Mouse (Mus musculus): Measurements from ENCODE around the gene Sgcd. TPM values are rescaled to one million over a fixed set of nuclear protein-coding genes. Genes with fewer than 3 reads are reported as not detected.

The Sgcd gene
- polyA plus RNA-seq (2016; fragmentation: Nextera tagmentation; extraction: Ambion mirVana) = 9.1 and 9.8 TPM in 2 replicates

- peaks cover 53% of the 10 kb centered on the region for H3K27me3 ChIP-seq
- H3K27ac ChIP-seq = no peak within 1 kb of the TSS
- H3K4me2 ChIP-seq = peak within 1 kb of the TSS; percentile 95
- H3K9ac ChIP-seq (replicated peaks) = peak within 1 kb of the TSS; percentile 71
- H3K4me3 ChIP-seq (replicated peaks) = peak within 1 kb of the TSS; percentile 65
- no peaks in the 10 kb centered on the region for H3K9me3 ChIP-seq
- under 1% methylated on average over 65 of the region's 67 CpGs for WGBS
- ATAC-seq (ENCODE audit: insufficient number of reproducible peaks, insufficient read depth, low FRiP score, low TSS enrichment, low read depth) = peak; percentile 86
- no peaks in the 10 kb centered on the region for H3K36me3 ChIP-seq
- H3K4me1 ChIP-seq (replicated peaks) = peaks cover 10% of the 10 kb centered on the region; the same call in 1 of the 2 replicates
These were observed at the start of gene Sgcd for GRCm38 (mm10) chr11:47988697-47989533. Gene Sgcd (minus strand): TSS chr11:47988969.

GRCm38 (mm10) chr11:48038051-48038450, 49.3 kb upstream of the Sgcd start:
- no peaks in the 10 kb centered on the region for H3K36me3 ChIP-seq
- H3K4me1 ChIP-seq (replicated peaks) = peaks cover 15% of the 10 kb centered on the region; the same call in 1 of the 2 replicates
- ATAC-seq (ENCODE audit: insufficient number of reproducible peaks, insufficient read depth, low FRiP score, low TSS enrichment, low read depth) = no peak; the same call in 1 of the 2 replicates
- H3K9ac ChIP-seq (replicated peaks) = no peak overlapping the region
- 22% methylated on average over 4 of the region's 4 CpGs for WGBS
- H3K27me3 ChIP-seq = no peaks in the 10 kb centered on the region
- H3K4me3 ChIP-seq (replicated peaks) = no peak overlapping the region
- no peaks in the 10 kb centered on the region for H3K9me3 ChIP-seq
- H3K27ac ChIP-seq = no peak overlapping the region
- peak overlapping the region; percentile 15; the same call in 1 of the 2 replicates for H3K4me2 ChIP-seq

DNA sequence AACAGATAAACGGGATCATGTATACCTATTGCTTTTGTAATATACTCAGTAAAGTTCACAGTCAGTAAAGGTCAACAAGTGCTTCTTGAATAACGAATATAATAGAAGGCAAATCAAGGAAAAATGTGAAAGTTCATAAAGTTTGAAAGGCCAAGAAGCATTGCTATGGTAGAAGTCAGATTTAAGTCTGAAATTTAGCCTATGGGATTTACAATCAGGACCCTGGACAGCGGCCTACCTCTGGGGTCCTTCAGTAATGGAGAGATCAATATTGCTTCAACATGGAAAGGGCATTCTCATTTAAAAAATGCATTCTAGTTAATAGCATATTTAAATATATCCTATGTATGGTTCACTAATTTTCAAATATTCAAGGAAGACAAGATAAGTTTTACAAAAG, 24.1 kb upstream of the Sgcd start:
- 60% methylated on average over 3 of the region's 3 CpGs for WGBS
- Histone ChIP-seq H3K36me3 (no peaks in the 10 kb centered on the region), H3K4me3 (replicated peaks) (no peak overlapping the region), H3K27ac (no peak overlapping the region), H3K9me3 (no peaks in the 10 kb centered on the region), H3K9ac (replicated peaks) (no peak overlapping the region), H3K4me1 (replicated peaks) (no peaks in the 10 kb centered on the region), H3K4me2 (no peak overlapping the region), H3K27me3 (no peaks in the 10 kb centered on the region)
- no peak for ATAC-seq (ENCODE audit: insufficient number of reproducible peaks, insufficient read depth, low FRiP score, low TSS enrichment, low read depth)

DNA sequence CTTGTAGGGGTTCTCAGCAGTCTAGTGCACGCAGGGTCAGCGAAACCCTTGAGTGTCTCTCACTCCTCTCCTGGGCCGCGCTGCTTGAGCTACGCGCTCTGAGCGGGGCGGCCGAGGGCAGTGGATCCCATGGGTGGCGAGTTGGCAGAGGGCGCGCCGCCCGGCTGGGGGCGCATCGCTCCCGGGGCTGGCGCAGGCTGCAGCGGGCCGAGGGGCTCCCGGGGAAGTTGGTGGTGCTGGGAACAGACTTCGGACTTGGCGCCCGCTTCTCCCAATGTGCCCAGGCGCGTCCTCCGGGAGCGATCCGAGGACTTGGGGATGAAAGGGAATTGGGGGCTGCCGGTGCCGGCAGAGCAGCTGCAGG, 454 bp downstream of the Sgcd start:
- ATAC-seq (ENCODE audit: insufficient number of reproducible peaks, insufficient read depth, low FRiP score, low TSS enrichment, low read depth) = peak; percentile 7; the same call in 1 of the 2 replicates
- no peaks in the 10 kb centered on the region for H3K36me3 ChIP-seq
- WGBS = under 1% methylated on average over 31 of the region's 31 CpGs
- no peak overlapping the region for H3K27ac ChIP-seq
- H3K4me3 ChIP-seq (replicated peaks) = peak overlapping the region; percentile 65
- H3K27me3 ChIP-seq = peaks cover 53% of the 10 kb centered on the region
- peak overlapping the region; percentile 71 for H3K9ac ChIP-seq (replicated peaks)
- no peaks in the 10 kb centered on the region for H3K9me3 ChIP-seq
- peaks cover 10% of the 10 kb centered on the region; the same call in 1 of the 2 replicates for H3K4me1 ChIP-seq (replicated peaks)
- peak overlapping the region; percentile 95 for H3K4me2 ChIP-seq

DNA sequence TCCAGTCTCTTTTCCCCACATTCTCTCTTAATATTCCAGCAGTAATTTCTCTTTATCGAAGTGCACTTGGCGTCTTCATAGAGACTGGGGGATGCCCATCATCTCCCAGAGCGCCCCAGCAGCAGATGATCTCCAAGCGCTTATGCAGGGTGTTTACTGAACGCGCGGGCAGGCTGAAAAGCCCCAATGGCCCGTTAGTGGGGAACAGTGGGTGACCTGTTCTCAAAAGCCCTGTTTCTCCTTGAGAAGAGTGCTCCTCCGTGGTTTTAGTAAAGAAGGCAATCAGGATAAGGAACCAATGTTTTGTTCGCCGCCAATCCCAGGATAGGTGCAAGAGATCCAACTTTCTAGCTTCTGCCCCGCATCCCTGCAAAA, 889 bp downstream of the Sgcd start:
- 18% methylated on average over 12 of the region's 12 CpGs for WGBS
- Histone ChIP-seq H3K4me2 (peak overlapping the region; percentile 95), H3K27ac (no peak overlapping the region), H3K9me3 (no peaks in the 10 kb centered on the region), H3K9ac (replicated peaks) (peak overlapping the region; percentile 71; the same call in 1 of the 2 replicates), H3K4me3 (replicated peaks) (peak overlapping the region; percentile 65), H3K27me3 (peaks cover 55% of the 10 kb centered on the region), H3K36me3 (no peaks in the 10 kb centered on the region), H3K4me1 (replicated peaks) (peaks cover 10% of the 10 kb centered on the region; the same call in 1 of the 2 replicates)
- no peak for ATAC-seq (ENCODE audit: insufficient number of reproducible peaks, insufficient read depth, low FRiP score, low TSS enrichment, low read depth)

DNA sequence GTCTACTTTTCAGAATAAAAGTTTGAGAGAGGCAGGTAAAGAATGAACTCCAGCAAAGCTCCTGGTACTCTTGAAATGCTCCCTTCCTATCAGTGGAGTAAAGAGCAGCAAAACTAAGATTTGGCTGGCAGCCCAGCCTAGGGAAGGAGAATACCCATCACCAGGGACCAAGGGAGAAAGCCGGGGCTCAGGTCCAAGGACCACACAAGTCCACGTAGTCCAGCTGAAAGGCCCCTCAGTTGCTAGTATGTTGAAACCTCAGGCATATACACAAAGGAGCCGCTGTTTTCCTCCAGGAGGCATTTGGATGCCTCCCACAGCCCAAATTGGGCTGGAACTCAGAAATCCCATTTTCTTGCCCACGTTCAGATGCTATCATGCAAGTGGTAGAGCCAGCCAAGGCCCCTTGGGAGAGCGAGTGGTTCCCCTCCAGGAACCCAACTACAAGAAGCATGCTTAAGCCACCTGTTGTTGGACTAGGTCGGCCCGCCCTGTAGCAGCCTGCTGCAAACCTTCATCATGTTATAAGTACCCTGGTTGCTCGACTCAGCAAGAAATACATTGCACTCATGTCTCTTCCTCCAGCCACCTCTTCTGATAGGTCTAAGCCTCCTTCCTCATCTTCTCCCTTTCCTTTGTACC, 1.4 kb downstream of the Sgcd start:
- 62% methylated on average over 8 of the region's 8 CpGs for WGBS
- Histone ChIP-seq H3K4me3 (replicated peaks) (peak overlapping the region; percentile 65), H3K9me3 (no peaks in the 10 kb centered on the region), H3K36me3 (no peaks in the 10 kb centered on the region), H3K9ac (replicated peaks) (no peak overlapping the region), H3K4me2 (peak overlapping the region; percentile 95), H3K27me3 (peaks cover 55% of the 10 kb centered on the region), H3K4me1 (replicated peaks) (peaks cover 10% of the 10 kb centered on the region; the same call in 1 of the 2 replicates), H3K27ac (no peak overlapping the region)
- ATAC-seq (ENCODE audit: insufficient number of reproducible peaks, insufficient read depth, low FRiP score, low TSS enrichment, low read depth) = no peak

- H3K9ac ChIP-seq (replicated peaks) = no peak overlapping the region
- no peaks in the 10 kb centered on the region for H3K4me1 ChIP-seq (replicated peaks)
- H3K4me2 ChIP-seq = no peak overlapping the region
- H3K4me3 ChIP-seq (replicated peaks) = no peak overlapping the region
- H3K9me3 ChIP-seq = no peaks in the 10 kb centered on the region
- no peaks in the 10 kb centered on the region for H3K36me3 ChIP-seq
- ATAC-seq (ENCODE audit: insufficient number of reproducible peaks, insufficient read depth, low FRiP score, low TSS enrichment, low read depth) = no peak
- H3K27ac ChIP-seq = no peak overlapping the region
- H3K27me3 ChIP-seq = peaks cover 18% of the 10 kb centered on the region
- 67% methylated on average over 1 of the region's 1 CpGs for WGBS
These were observed 6.6 kb downstream of the Sgcd start for GRCm38 (mm10) chr11:47982152-47982551.

GRCm38 (mm10) chr11:47981108-47981507, 7.7 kb downstream of the Sgcd start:
- Histone ChIP-seq H3K4me2 (no peak overlapping the region), H3K4me1 (replicated peaks) (no peaks in the 10 kb centered on the region), H3K4me3 (replicated peaks) (no peak overlapping the region), H3K27ac (no peak overlapping the region), H3K9me3 (no peaks in the 10 kb centered on the region), H3K36me3 (no peaks in the 10 kb centered on the region), H3K27me3 (peaks cover 7% of the 10 kb centered on the region), H3K9ac (replicated peaks) (no peak overlapping the region)
- 26% methylated on average over 2 of the region's 2 CpGs for WGBS
- ATAC-seq (ENCODE audit: insufficient number of reproducible peaks, insufficient read depth, low FRiP score, low TSS enrichment, low read depth) = no peak

DNA sequence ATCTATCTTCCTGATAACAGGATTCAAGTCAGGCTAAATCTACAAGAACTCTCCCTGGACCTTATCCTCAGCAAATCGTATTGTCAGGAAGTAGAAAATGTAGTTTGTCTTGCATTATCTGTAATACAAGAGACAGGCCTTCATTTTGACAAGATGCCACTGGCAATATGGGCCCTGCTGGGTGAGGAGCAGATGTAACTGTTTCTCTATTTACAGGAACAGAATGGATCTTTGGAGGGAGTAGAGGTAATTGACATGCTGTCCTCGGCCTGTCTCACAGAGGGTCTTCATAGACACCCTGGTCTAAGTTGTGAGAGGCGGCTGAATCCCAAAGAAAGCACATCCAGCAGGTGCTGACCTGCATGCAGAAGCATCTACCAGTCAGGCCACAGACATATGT, 35.5 kb downstream of the Sgcd start:
- WGBS = 81% methylated on average over 3 of the region's 3 CpGs
- no peak overlapping the region for H3K27ac ChIP-seq
- no peaks in the 10 kb centered on the region for H3K9me3 ChIP-seq
- H3K27me3 ChIP-seq = no peaks in the 10 kb centered on the region
- H3K9ac ChIP-seq (replicated peaks) = no peak overlapping the region
- no peaks in the 10 kb centered on the region for H3K4me1 ChIP-seq (replicated peaks)
- H3K36me3 ChIP-seq = no peaks in the 10 kb centered on the region
- H3K4me2 ChIP-seq = no peak overlapping the region
- no peak for ATAC-seq (ENCODE audit: insufficient number of reproducible peaks, insufficient read depth, low FRiP score, low TSS enrichment, low read depth)
- H3K4me3 ChIP-seq (replicated peaks) = no peak overlapping the region

DNA sequence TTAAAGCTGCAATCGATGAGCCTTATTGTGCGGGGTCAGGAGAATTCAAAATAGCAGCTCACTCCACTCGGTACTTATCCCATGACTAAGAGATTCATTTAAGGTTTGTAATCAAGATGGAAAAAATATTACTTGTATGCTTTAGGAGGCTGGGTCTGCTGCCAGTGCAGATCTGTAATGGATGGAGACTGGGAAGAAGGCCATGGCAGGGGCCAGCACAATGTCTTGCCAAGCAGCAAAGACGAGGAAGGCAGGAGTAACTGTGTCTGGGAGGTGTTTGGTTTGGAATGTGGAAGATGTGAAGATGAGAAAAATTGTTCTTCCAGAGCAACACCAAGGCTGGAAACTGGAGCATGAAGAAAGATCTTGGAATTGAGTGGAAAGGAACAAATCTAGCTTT, 36.4 kb downstream of the Sgcd start:
- H3K36me3 ChIP-seq = no peaks in the 10 kb centered on the region
- no peak for ATAC-seq (ENCODE audit: insufficient number of reproducible peaks, insufficient read depth, low FRiP score, low TSS enrichment, low read depth)
- H3K4me3 ChIP-seq (replicated peaks) = no peak overlapping the region
- H3K4me2 ChIP-seq = no peak overlapping the region
- no peaks in the 10 kb centered on the region for H3K4me1 ChIP-seq (replicated peaks)
- 84% methylated on average over 4 of the region's 4 CpGs for WGBS
- no peak overlapping the region for H3K9ac ChIP-seq (replicated peaks)
- no peaks in the 10 kb centered on the region for H3K27me3 ChIP-seq
- H3K27ac ChIP-seq = no peak overlapping the region
- H3K9me3 ChIP-seq = no peaks in the 10 kb centered on the region

DNA sequence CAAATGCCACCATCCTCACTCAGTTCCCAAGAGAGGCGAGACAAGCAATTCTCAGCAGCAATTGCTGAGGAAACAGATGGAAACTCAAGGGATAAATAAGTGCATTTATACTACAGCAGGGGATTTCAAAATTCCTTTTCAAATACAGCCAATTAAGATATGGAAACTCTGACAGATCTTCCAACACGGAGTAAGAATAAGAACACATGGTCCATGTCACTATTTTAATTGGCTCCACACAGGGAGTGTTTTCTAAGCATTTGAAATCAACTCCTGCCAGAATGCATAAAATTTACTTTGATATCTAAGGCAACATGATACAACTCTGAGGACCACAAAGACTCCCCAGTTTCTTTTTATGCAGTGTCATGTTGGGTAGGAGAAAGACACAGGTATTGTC, 49.0 kb downstream of the Sgcd start:
- ATAC-seq (ENCODE audit: insufficient number of reproducible peaks, insufficient read depth, low FRiP score, low TSS enrichment, low read depth) = no peak
- Histone ChIP-seq H3K4me1 (replicated peaks) (no peaks in the 10 kb centered on the region), H3K9me3 (no peaks in the 10 kb centered on the region), H3K27me3 (no peaks in the 10 kb centered on the region), H3K4me2 (no peak overlapping the region), H3K9ac (replicated peaks) (no peak overlapping the region), H3K27ac (no peak overlapping the region), H3K4me3 (replicated peaks) (no peak overlapping the region), H3K36me3 (no peaks in the 10 kb centered on the region)
- WGBS = 77% methylated on average over 2 of the region's 2 CpGs
